Mouse (Mus musculus): ENCODE results near the gene Drc3.

The Drc3 gene

GRCm38 (mm10) chr11:60366239-60367019 lies 13.3 kb downstream of the Drc3 start:
- Histone ChIP-seq H3K4me3 (replicated peaks; ENCODE audit: low read length) (peak overlapping the region; percentile 43), H3K36me3 (ENCODE audit: insufficient read depth, low read length) (no peaks in the 10 kb centered on the region), H3K9me3 (ENCODE audit: low read length) (no peaks in the 10 kb centered on the region), H3K4me1 (replicated peaks; ENCODE audit: low read depth, low read length) (peaks cover 70% of the 10 kb centered on the region), H3K27me3 (ENCODE audit: insufficient read depth, low read length) (no peaks in the 10 kb centered on the region)
- TF ChIP-seq CTCF (conservative IDR thresholded peaks at IDR 0.05; ENCODE audit: low read length) = no peak
- TF ChIP-seq POU5F1 (IDR thresholded peaks at IDR 0.05; ENCODE audit: borderline replicate concordance, low read length) = no peak
- TF ChIP-seq NANOG (IDR thresholded peaks at IDR 0.05; ENCODE audit: borderline replicate concordance, low read length) = no peak

GRCm38 (mm10) chr11:60367256-60367655 lies 14.1 kb downstream of the Drc3 start:
- H3K9me3 ChIP-seq (ENCODE audit: low read length) = no peaks in the 10 kb centered on the region
- H3K4me3 ChIP-seq (replicated peaks; ENCODE audit: low read length) = peak overlapping the region; percentile 43
- peaks cover 67% of the 10 kb centered on the region for H3K4me1 ChIP-seq (replicated peaks; ENCODE audit: low read depth, low read length)
- no peak for TF ChIP-seq POU5F1 (IDR thresholded peaks at IDR 0.05; ENCODE audit: borderline replicate concordance, low read length)
- TF ChIP-seq NANOG (IDR thresholded peaks at IDR 0.05; ENCODE audit: borderline replicate concordance, low read length) = no peak
- no peak for TF ChIP-seq CTCF (conservative IDR thresholded peaks at IDR 0.05; ENCODE audit: low read length)
- no peaks in the 10 kb centered on the region for H3K36me3 ChIP-seq (ENCODE audit: insufficient read depth, low read length)
- H3K27me3 ChIP-seq (ENCODE audit: insufficient read depth, low read length) = no peaks in the 10 kb centered on the region

GRCm38 (mm10) chr11:60368909-60369308 lies 15.8 kb downstream of the Drc3 start:
- TF ChIP-seq NANOG (IDR thresholded peaks at IDR 0.05; ENCODE audit: borderline replicate concordance, low read length) (no peak), POU5F1 (IDR thresholded peaks at IDR 0.05; ENCODE audit: borderline replicate concordance, low read length) (no peak), CTCF (conservative IDR thresholded peaks at IDR 0.05; ENCODE audit: low read length) (no peak)
- H3K27me3 ChIP-seq (ENCODE audit: insufficient read depth, low read length) = no peaks in the 10 kb centered on the region
- H3K36me3 ChIP-seq (ENCODE audit: insufficient read depth, low read length) = no peaks in the 10 kb centered on the region
- H3K4me3 ChIP-seq (replicated peaks; ENCODE audit: low read length) = no peak overlapping the region
- no peaks in the 10 kb centered on the region for H3K9me3 ChIP-seq (ENCODE audit: low read length)
- H3K4me1 ChIP-seq (replicated peaks; ENCODE audit: low read depth, low read length) = peaks cover 57% of the 10 kb centered on the region

GRCm38 (mm10) chr11:60369448-60369847 lies 16.3 kb downstream of the Drc3 start:
- H3K27me3 ChIP-seq (ENCODE audit: insufficient read depth, low read length) = no peaks in the 10 kb centered on the region
- no peaks in the 10 kb centered on the region for H3K9me3 ChIP-seq (ENCODE audit: low read length)
- peaks cover 56% of the 10 kb centered on the region for H3K4me1 ChIP-seq (replicated peaks; ENCODE audit: low read depth, low read length)
- H3K4me3 ChIP-seq (replicated peaks; ENCODE audit: low read length) = no peak overlapping the region
- no peaks in the 10 kb centered on the region for H3K36me3 ChIP-seq (ENCODE audit: insufficient read depth, low read length)
- TF ChIP-seq CTCF (conservative IDR thresholded peaks at IDR 0.05; ENCODE audit: low read length) (no peak), NANOG (IDR thresholded peaks at IDR 0.05; ENCODE audit: borderline replicate concordance, low read length) (no peak), POU5F1 (IDR thresholded peaks at IDR 0.05; ENCODE audit: borderline replicate concordance, low read length) (no peak)

GRCm38 (mm10) chr11:60370431-60370830 lies 17.3 kb downstream of the Drc3 start:
- TF ChIP-seq NANOG (IDR thresholded peaks at IDR 0.05; ENCODE audit: borderline replicate concordance, low read length) = no peak
- no peak for TF ChIP-seq POU5F1 (IDR thresholded peaks at IDR 0.05; ENCODE audit: borderline replicate concordance, low read length)
- TF ChIP-seq CTCF (conservative IDR thresholded peaks at IDR 0.05; ENCODE audit: low read length) = no peak
- peaks cover 52% of the 10 kb centered on the region for H3K4me1 ChIP-seq (replicated peaks; ENCODE audit: low read depth, low read length)
- H3K36me3 ChIP-seq (ENCODE audit: insufficient read depth, low read length) = no peaks in the 10 kb centered on the region

GRCm38 (mm10) chr11:60374481-60374880 lies 21.4 kb downstream of the Drc3 start:
- Histone ChIP-seq H3K9me3 (ENCODE audit: low read length) (no peaks in the 10 kb centered on the region), H3K27me3 (ENCODE audit: insufficient read depth, low read length) (no peaks in the 10 kb centered on the region)
- TF ChIP-seq CTCF (conservative IDR thresholded peaks at IDR 0.05; ENCODE audit: low read length) = no peak
- TF ChIP-seq NANOG (IDR thresholded peaks at IDR 0.05; ENCODE audit: borderline replicate concordance, low read length) = no peak
- TF ChIP-seq POU5F1 (IDR thresholded peaks at IDR 0.05; ENCODE audit: borderline replicate concordance, low read length) = no peak

More at GRCm38 (mm10) chr11:60370431-60370830, 17.3 kb downstream of the Drc3 start:
- Histone ChIP-seq H3K4me3 (replicated peaks; ENCODE audit: low read length) (no peak overlapping the region), H3K27me3 (ENCODE audit: insufficient read depth, low read length) (no peaks in the 10 kb centered on the region), H3K9me3 (ENCODE audit: low read length) (no peaks in the 10 kb centered on the region)

GRCm38 (mm10) chr11:60383518-60383917 lies 30.4 kb downstream of the Drc3 start:
- Histone ChIP-seq H3K9me3 (ENCODE audit: low read length) (no peaks in the 10 kb centered on the region), H3K36me3 (ENCODE audit: insufficient read depth, low read length) (no peaks in the 10 kb centered on the region), H3K4me1 (replicated peaks; ENCODE audit: low read depth, low read length) (peaks cover 27% of the 10 kb centered on the region), H3K4me3 (replicated peaks; ENCODE audit: low read length) (no peak overlapping the region), H3K27me3 (ENCODE audit: insufficient read depth, low read length) (no peaks in the 10 kb centered on the region)
- peak; percentile 12; the same call in 1 of the 2 replicates for TF ChIP-seq CTCF (conservative IDR thresholded peaks at IDR 0.05; ENCODE audit: low read length)
- no peak for TF ChIP-seq NANOG (IDR thresholded peaks at IDR 0.05; ENCODE audit: borderline replicate concordance, low read length)

More at GRCm38 (mm10) chr11:60374481-60374880, 21.4 kb downstream of the Drc3 start:
- Histone ChIP-seq H3K4me3 (replicated peaks; ENCODE audit: low read length) (no peak overlapping the region), H3K36me3 (ENCODE audit: insufficient read depth, low read length) (no peaks in the 10 kb centered on the region), H3K4me1 (replicated peaks; ENCODE audit: low read depth, low read length) (peaks cover 14% of the 10 kb centered on the region)

- Histone ChIP-seq H3K9me3 (ENCODE audit: low read length) (no peaks in the 10 kb centered on the region), H3K27me3 (ENCODE audit: insufficient read depth, low read length) (no peaks in the 10 kb centered on the region), H3K4me1 (replicated peaks; ENCODE audit: low read depth, low read length) (peaks cover 27% of the 10 kb centered on the region), H3K36me3 (ENCODE audit: insufficient read depth, low read length) (no peaks in the 10 kb centered on the region), H3K4me3 (replicated peaks; ENCODE audit: low read length) (peak overlapping the region; percentile 70)
- no peak for TF ChIP-seq NANOG (IDR thresholded peaks at IDR 0.05; ENCODE audit: borderline replicate concordance, low read length)
- no peak for TF ChIP-seq POU5F1 (IDR thresholded peaks at IDR 0.05; ENCODE audit: borderline replicate concordance, low read length)
- no peak for TF ChIP-seq CTCF (conservative IDR thresholded peaks at IDR 0.05; ENCODE audit: low read length)
These were observed 31.8 kb downstream of the Drc3 start for GRCm38 (mm10) chr11:60384762-60385421.
